Mouse (Mus musculus): ENCODE data around the gene Prkaa2.

GRCm38 (mm10) chr4:105158169-105158555 lies 48.5 kb upstream of the Prkaa2 start:
- TF ChIP-seq POLR2A (IDR thresholded peaks at IDR 0.05; ENCODE audit: insufficient read depth, low read depth, low read length) = no peak
- no peak for TF ChIP-seq CTCF (IDR thresholded peaks at IDR 0.05; ENCODE audit: insufficient read depth, low read depth, low read length)

All from olfactory bulb, adult 2 months (tissue).